Mouse (Mus musculus) midbrain, embryonic 16.5 days (tissue): ENCODE measurements around the gene Pgd. TPM values are rescaled to one million over a fixed set of nuclear protein-coding genes. Genes with fewer than 3 reads are reported as not detected.
"Not testable (repeated sequence)": the region's sequence is repeated elsewhere in the genome, so short reads cannot be mapped to it uniquely, and the experiment has no call there.

Source experiments
- ATAC-seq: fragments of 200-750 bp; cut with Nextera tagmentation; 2 replicates; pipeline ENCODE4 v1.8.0; 2017; ENCODE audit warnings: moderate TSS enrichment
- H3K27ac ChIP-seq: fragments of 300-500 bp; sonication (generic); 2 replicates; pipeline ENCODE4 v1.5.1; 2014; ENCODE audit warnings: mild to moderate bottlenecking, low read length, mixed read lengths
- H3K27me3 ChIP-seq: fragments of 300-500 bp; sonication (generic); 2 replicates; pipeline ENCODE4 v1.6.1; 2014; ENCODE audit warnings: low read depth, low read length, mixed read lengths; ENCODE audit not compliant: control insufficient read depth, insufficient read depth
- H3K36me3 ChIP-seq: fragments of 300-500 bp; sonication (generic); 2 replicates; pipeline ENCODE4 v1.6.1; 2014; ENCODE audit warnings: mild to moderate bottlenecking, low read length, moderate library complexity, mixed read lengths; ENCODE audit not compliant: control insufficient read depth, insufficient read depth
- H3K4me1 ChIP-seq: fragments of 300-500 bp; sonication (generic); 2 replicates; pipeline ENCODE4 v1.6.1; 2014; ENCODE audit warnings: mild to moderate bottlenecking, low read length, mixed read lengths; ENCODE audit not compliant: control insufficient read depth, insufficient read depth
- H3K4me2 ChIP-seq: fragments of 300-500 bp; sonication (generic); 2 replicates; pipeline ENCODE4 v1.6.1; 2014; ENCODE audit warnings: mild to moderate bottlenecking, low read length, mixed read lengths
- H3K4me3 ChIP-seq: fragments of 300-500 bp; sonication (generic); 2 replicates; pipeline ENCODE4 v1.5.1; 2014; ENCODE audit warnings: low read depth, mild to moderate bottlenecking, low read length, moderate library complexity, mixed read lengths
- H3K9ac ChIP-seq: fragments of 300-500 bp; sonication (generic); 2 replicates; pipeline ENCODE4 v1.6.1; 2014; ENCODE audit warnings: low read depth, low read length, mixed read lengths
- H3K9me3 ChIP-seq: fragments of 300-500 bp; sonication (generic); replicated peaks from 2 replicates; pipeline ENCODE4 v1.6.1; 2014; ENCODE audit warnings: mild to moderate bottlenecking, low read length, mixed read lengths; ENCODE audit not compliant: control insufficient read depth, poor library complexity, severe bottlenecking
- WGBS: fragments of 180-500 bp; shearing (Covaris S2); extraction: QIAGEN DNeasy Blood & Tissue Kit; methylation state at CpG from one replicate; pipeline ENCODE4 v1.1.7; 2014; 5-methylcytosine and 5-hydroxymethylcytosine counted together
- polyA plus RNA-seq: library from polyadenylated mRNA; unstranded; fragments of >200 nt; fragmentation: Nextera tagmentation; extraction: Ambion mirVana; gene quantifications from 2 replicates; pipeline ENCODE4 v1.2.1, GENCODE M21; 2015

Gene Pgd
- polyA plus RNA-seq, 1 experiment from 2014 or later = 114 TPM

DNA sequence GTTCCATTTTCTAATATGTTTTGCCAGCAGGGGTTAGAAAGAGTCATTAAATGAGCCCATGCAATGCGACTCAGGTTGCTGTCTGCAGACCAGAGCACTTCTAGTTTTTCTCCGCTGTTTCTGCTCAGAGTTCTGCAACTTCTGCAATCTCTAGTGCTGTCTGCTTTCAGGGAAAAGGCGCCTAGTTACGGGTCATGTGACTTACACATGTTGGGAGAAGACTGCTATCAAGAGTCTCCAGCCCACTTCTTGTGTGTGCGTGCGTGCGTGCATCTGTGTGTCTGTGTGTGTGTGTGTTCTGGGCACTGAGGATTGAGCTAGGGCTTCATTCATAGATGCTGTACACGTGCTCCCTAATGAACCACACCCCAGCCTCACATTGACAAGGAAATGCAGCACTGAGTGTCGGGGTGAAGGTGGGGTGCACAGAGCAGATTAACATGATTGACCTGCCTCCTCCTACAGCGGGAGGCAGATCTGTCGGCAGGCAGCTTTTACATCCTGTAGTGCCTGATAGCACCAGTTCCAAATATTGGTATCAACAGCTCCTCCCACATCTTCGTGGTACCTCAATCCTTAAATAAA lies 46.5 kb downstream of the Pgd start:
- H3K9ac ChIP-seq, H3K4me1 ChIP-seq, H3K4me3 ChIP-seq, H3K27me3 ChIP-seq, H3K4me2 ChIP-seq, ATAC-seq, H3K27ac ChIP-seq, H3K9me3 ChIP-seq: not testable (repeated sequence)
- 75% methylated on average over 12 of the region's 12 CpGs for WGBS
- H3K36me3 ChIP-seq = peaks cover 14% of the 10 kb centered on the region; the same call in 1 of the 2 replicates

DNA sequence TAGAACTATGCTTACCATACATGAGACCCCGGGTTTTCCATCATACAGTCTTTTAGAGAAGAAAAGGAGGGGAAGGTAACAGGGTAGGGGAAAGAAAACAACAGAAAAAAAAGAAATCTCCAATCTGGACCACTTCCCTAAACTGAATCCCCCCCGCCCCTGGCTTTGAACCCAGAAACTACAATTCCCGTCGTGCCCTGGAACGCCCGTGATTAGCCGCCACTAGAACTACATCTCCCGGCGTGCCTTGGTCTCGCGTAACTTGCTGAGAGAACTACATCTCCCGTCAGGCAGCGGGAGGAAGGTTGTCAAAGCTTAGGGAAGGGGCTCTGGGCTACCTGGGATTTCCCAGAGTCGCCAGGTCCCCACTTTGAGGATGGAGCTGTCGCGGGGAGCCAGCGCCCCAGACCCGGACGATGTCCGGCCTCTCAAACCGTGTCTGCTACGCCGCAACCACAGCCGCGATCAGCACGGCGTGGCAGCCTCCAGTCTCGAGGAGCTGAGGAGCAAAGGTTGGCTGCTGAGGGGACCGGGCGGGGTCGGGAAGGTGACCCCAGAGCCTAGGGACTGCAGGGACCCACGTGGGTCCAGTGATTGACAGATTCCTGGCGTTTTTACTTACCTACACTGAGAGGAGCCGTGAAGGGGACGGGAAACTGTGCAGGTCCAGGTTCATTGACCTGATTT lies 62.6 kb downstream of the Pgd start, which contains the start of gene Dffa:
Gene Dffa, plus strand, starts transcription at position 272 of the 687 bp plus-strand sequence.
- Histone ChIP-seq H3K36me3 (no peaks in the 10 kb centered on the region), H3K27me3 (no peaks in the 10 kb centered on the region), H3K27ac (peak within 1 kb of the TSS; percentile 66), H3K9ac (peak within 1 kb of the TSS; percentile 91), H3K4me1 (peaks cover 7% of the 10 kb centered on the region), H3K4me2 (peak within 1 kb of the TSS; percentile 72), H3K9me3 (no peaks in the 10 kb centered on the region), H3K4me3 (peak within 1 kb of the TSS; percentile 84)
- WGBS = under 1% methylated on average over 35 of the region's 35 CpGs
- peak; percentile 91 for ATAC-seq

DNA sequence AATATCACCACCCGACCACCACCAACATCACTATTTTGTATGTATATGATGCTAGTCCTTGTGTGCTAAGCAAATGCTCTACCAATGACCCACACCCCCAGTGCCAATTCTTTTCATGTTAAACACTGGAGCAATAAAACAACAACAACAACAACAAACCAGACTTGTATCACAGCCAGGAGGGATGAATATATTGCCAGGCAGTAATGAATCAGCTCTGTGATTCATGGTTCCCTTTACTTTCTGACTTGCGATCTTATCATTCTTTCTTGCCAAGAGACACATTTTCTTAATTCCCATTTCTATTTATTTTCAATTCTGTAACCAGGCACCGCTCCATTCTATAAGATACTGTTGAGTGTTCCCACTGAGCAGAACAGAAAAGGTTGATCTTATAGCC lies 65.1 kb downstream of the Pgd start:
- 88% methylated on average over 3 of the region's 3 CpGs for WGBS
- no peaks in the 10 kb centered on the region for H3K36me3 ChIP-seq
- no peak overlapping the region for H3K4me2 ChIP-seq
- H3K4me1 ChIP-seq = peaks cover 18% of the 10 kb centered on the region
- no peaks in the 10 kb centered on the region for H3K27me3 ChIP-seq
- no peak overlapping the region for H3K4me3 ChIP-seq
- H3K9me3 ChIP-seq = no peaks in the 10 kb centered on the region
- H3K27ac ChIP-seq = no peak overlapping the region
- H3K9ac ChIP-seq = no peak overlapping the region
- ATAC-seq = no peak

DNA sequence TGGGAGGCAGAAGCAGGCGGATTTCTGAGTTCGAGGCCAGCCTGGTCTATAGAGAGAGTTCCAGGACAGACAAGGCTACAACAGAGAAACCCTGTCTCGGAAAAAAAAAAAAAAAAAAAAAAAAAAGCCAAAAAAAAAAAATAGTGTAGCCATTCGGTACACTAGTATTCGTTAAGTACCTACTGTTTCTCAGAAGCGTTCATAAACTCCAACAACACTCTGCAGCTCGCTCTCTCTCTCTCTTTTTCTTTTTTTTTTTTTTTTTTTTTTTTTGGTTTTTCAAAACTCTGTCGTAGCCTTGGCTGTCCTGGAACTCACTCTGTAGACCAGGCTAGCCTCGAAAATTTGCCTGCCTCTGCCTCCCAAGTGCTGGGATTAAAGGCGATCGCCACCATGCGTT lies 66.1 kb downstream of the Pgd start:
- not testable (repeated sequence) for H3K4me3 ChIP-seq, H3K4me2 ChIP-seq, H3K9me3 ChIP-seq, ATAC-seq, H3K9ac ChIP-seq, H3K27me3 ChIP-seq, H3K27ac ChIP-seq, H3K36me3 ChIP-seq
- 86% methylated on average over 12 of the region's 12 CpGs for WGBS
- peaks cover 18% of the 10 kb centered on the region for H3K4me1 ChIP-seq

Other genes with a start within 250 kb of the Pgd start
- 57.0 and 58.7 TPM in 2 replicates for gene Pex14, start 66.9 kb downstream of the Pgd start, polyA plus RNA-seq
- 22.8 and 23.3 TPM in 2 replicates for gene Dffa, start 62.6 kb downstream of the Pgd start, polyA plus RNA-seq
- 0.45 and 0.77 TPM in 2 replicates for gene Cort, start 40.0 kb downstream of the Pgd start, polyA plus RNA-seq
- 17.7 and 18.9 TPM in 2 replicates for gene Cenps, start 29.1 kb downstream of the Pgd start, polyA plus RNA-seq
- 118 and 142 TPM in 2 replicates for gene Kif1b, start 140.9 kb upstream of the Pgd start, polyA plus RNA-seq